Mouse (Mus musculus): ENCODE measurements around the gene Hist2h2aa2. TPM values are rescaled to one million over a fixed set of nuclear protein-coding genes. Genes with fewer than 3 reads are reported as not detected.
A peak's percentile ranks its signal among the peaks of the same experiment; 100 is the strongest.
"Not testable (repeated sequence)": the region's sequence is repeated elsewhere in the genome, so short reads cannot be mapped to it uniquely, and the experiment has no call there.

Hist2h2aa2 gene
- 100 to 1,000 TPM in 6 of 26 experiments, 10 to 100 TPM in 20; 14.6 to 204 (median 42.8) TPM for total RNA-seq (2018; cell fraction: chromatin; rRNA removed)
- total RNA-seq (2018; cell fraction: cytosol; rRNA removed) = 100 to 1,000 TPM; 117 to 488 (median 245) TPM
- 100 to 1,000 TPM in 9 of 26 experiments, 10 to 100 TPM in 16, 1 to 10 TPM in 1; 6.7 to 408 (median 71.5) TPM for total RNA-seq (2018; cell fraction: nucleus; rRNA removed)
- 57.1 to 112 TPM (median 105 TPM) in 3 replicates for polyA plus RNA-seq (2018)

DNA sequence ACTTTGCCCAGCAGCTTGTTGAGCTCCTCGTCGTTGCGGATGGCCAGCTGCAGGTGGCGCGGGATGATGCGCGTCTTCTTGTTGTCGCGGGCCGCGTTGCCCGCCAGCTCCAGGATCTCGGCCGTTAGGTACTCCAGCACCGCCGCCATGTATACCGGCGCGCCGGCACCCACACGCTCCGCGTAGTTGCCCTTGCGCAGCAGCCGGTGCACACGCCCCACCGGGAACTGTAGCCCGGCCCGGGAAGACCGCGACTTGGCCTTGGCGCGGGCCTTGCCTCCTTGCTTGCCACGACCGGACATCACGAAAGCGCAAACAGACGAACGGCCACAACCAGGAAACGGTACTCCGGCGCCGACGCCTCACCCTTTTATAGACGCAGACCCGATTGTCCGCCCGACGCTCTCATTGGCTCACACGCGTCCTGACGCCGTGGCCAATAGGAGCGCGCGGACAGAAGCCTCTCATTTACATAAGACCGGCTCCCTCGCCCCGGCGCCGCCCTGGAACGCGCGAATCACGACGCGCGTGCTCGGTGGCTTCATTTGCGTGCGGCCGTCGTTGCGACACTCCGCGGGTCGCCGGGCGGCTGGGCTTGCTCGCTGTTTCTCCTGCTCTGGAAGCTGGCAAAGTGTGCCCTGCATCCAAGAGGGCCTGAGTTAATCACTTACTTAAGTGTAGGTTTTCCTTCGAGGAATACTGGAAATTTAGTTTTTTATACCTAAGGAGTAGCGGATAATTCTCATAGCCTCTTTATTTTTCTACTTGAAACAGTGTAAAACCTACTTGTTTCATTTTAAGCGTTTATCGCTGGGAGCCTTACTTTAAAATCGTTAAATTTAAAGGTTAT is at the start of gene Hist2h2aa2:
Gene Hist2h2aa2, minus strand, starts transcription at position 328 of the 850 bp plus-strand sequence.
- peak within 1 kb of the TSS; percentile 24; the same call in 1 of the 2 replicates for H3K4me3 ChIP-seq (ENCODE audit: inconsistent target)
- 7% methylated on average over 14 of the region's 85 CpGs for WGBS (ENCODE audit: missing documents)
- not testable (repeated sequence) for H3K36me3 ChIP-seq (ENCODE audit: inconsistent target); H3K79me2 ChIP-seq (ENCODE audit: inconsistent target)
- peak within 1 kb of the TSS; percentile 76 for H3K27ac ChIP-seq

GRCm38 (mm10) chr3:96289201-96289600 is 49.1 kb upstream of the Hist2h2aa2 start:
- 85% methylated on average over 3 of the region's 3 CpGs for WGBS (ENCODE audit: missing documents)
- Histone ChIP-seq H3K79me2 (ENCODE audit: inconsistent target) (peaks cover 47% of the 10 kb centered on the region), H3K36me3 (ENCODE audit: inconsistent target) (peaks cover 59% of the 10 kb centered on the region), H3K4me3 (ENCODE audit: inconsistent target) (no peak overlapping the region), H3K27ac (no peak overlapping the region)

- 95% methylated on average over 8 of the region's 11 CpGs for WGBS (ENCODE audit: missing documents)
- peaks cover 71% of the 10 kb centered on the region for H3K36me3 ChIP-seq (ENCODE audit: inconsistent target)
- H3K27ac ChIP-seq; H3K4me3 ChIP-seq (ENCODE audit: inconsistent target): not testable (repeated sequence)
- H3K79me2 ChIP-seq (ENCODE audit: inconsistent target) = peaks cover 33% of the 10 kb centered on the region
These were observed 47.3 kb upstream of the Hist2h2aa2 start for GRCm38 (mm10) chr3:96287334-96287733.

- no peak overlapping the region for H3K4me3 ChIP-seq (ENCODE audit: inconsistent target)
- peaks cover 5% of the 10 kb centered on the region; the same call in 1 of the 2 replicates for H3K79me2 ChIP-seq (ENCODE audit: inconsistent target)
- H3K36me3 ChIP-seq (ENCODE audit: inconsistent target) = peaks cover 62% of the 10 kb centered on the region
- no peak overlapping the region for H3K27ac ChIP-seq
- WGBS (ENCODE audit: missing documents) = 23% methylated on average over 4 of the region's 4 CpGs
These were observed 44.4 kb upstream of the Hist2h2aa2 start for GRCm38 (mm10) chr3:96284457-96284856.

DNA sequence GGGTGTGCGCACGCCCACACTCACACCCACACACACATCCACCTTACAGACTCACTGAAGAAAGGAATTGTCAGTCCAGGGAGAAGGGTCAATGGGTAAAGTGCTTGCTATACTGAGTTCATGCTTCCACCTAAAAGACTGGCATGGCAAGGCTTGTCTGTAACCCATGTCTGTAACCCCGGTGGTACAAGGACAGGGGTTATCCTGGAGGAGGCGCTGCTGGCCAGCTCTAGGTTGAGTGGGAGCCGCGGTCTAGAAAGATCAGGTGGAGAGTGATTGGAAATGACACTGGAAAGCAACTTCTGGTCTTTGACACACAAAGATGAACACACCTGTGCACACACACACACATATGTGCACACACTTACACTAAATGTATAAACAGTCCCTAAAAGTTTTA is 40.6 kb upstream of the Hist2h2aa2 start:
- 98% methylated on average over 6 of the region's 6 CpGs for WGBS (ENCODE audit: missing documents)
- Histone ChIP-seq H3K4me3 (ENCODE audit: inconsistent target) (no peak overlapping the region), H3K36me3 (ENCODE audit: inconsistent target) (peaks cover 27% of the 10 kb centered on the region), H3K79me2 (ENCODE audit: inconsistent target) (no peaks in the 10 kb centered on the region), H3K27ac (no peak overlapping the region)

GRCm38 (mm10) chr3:96277800-96278624 is 37.9 kb upstream of the Hist2h2aa2 start:
- WGBS (ENCODE audit: missing documents) = 2% methylated on average over 41 of the region's 49 CpGs
- H3K79me2 ChIP-seq (ENCODE audit: inconsistent target) = no peaks in the 10 kb centered on the region
- H3K4me3 ChIP-seq (ENCODE audit: inconsistent target) = peak overlapping the region; percentile 30

DNA sequence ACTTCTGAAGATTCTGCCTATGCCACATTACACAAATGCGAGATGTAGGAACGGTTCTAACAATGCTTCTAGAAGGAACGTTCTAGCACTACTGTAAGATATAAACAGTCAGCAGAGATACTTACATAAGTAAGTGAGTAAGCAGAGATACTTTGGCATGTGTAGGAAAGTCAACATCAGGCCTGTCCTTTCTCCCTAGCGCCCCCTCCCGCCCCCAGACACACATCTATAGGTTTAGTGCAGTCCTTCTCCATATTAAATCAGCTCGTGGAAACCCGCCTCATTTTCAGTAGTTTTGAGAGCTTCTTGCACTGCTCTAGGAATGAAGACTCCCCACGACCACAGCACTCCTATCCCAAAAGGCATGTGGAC is 37.3 kb upstream of the Hist2h2aa2 start:
- no peak overlapping the region; the same call in 1 of the 2 replicates for H3K4me3 ChIP-seq (ENCODE audit: inconsistent target)
- no peaks in the 10 kb centered on the region for H3K79me2 ChIP-seq (ENCODE audit: inconsistent target)
- H3K36me3 ChIP-seq (ENCODE audit: inconsistent target) = no peaks in the 10 kb centered on the region
- 20% methylated on average over 7 of the region's 8 CpGs for WGBS (ENCODE audit: missing documents)
- H3K27ac ChIP-seq = no peak overlapping the region

More at GRCm38 (mm10) chr3:96277800-96278624, 37.9 kb upstream of the Hist2h2aa2 start:
- Histone ChIP-seq H3K36me3 (ENCODE audit: inconsistent target) (peaks cover under 1% of the 10 kb centered on the region; the same call in 1 of the 2 replicates), H3K27ac (peak overlapping the region; percentile 35; the same call in 1 of the 2 replicates)

DNA sequence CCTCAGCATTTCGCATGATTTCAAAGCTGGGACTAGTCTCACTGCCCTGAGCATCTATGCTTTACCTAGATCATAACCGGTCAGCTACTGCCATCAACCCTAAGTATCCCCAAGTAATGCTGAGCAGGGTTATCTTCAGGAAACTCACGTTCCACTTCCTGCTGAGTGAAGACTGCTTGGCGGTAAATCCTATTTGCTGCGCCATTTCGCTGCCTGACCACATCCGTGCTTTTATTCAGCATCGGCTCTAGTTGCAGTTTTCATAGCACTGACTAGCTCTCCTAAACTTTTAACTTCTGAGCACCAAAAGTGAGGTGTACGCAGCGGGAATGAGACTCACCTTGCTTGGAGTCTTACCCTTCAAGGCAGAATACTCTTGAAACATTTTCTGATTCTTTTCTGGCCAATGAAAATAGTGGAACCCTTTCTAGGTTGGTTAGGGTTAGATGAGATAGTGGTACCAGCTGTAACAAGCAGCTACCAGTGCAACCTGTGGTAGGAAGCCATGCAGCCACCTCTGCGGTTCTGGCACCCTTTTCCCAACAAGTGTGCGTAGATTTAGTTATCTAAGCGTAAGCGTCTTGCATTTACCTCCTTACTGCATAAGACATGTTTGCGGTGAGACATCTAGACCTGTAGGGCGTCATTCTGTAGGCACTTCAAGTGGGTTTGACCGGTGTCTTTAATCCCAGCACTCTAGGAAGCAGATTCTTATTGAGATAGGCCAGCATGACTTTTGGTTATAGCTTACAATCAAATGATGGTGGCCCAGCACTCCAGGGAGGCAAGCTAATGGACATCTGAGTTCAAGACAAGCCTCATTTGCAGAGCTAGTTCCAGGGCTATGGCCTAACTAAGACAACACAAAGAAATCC is 33.8 kb upstream of the Hist2h2aa2 start:
- Histone ChIP-seq H3K36me3 (ENCODE audit: inconsistent target) (no peaks in the 10 kb centered on the region), H3K79me2 (ENCODE audit: inconsistent target) (no peaks in the 10 kb centered on the region), H3K4me3 (ENCODE audit: inconsistent target) (no peak overlapping the region), H3K27ac (no peak overlapping the region)
- 45% methylated on average over 17 of the region's 17 CpGs for WGBS (ENCODE audit: missing documents)

DNA sequence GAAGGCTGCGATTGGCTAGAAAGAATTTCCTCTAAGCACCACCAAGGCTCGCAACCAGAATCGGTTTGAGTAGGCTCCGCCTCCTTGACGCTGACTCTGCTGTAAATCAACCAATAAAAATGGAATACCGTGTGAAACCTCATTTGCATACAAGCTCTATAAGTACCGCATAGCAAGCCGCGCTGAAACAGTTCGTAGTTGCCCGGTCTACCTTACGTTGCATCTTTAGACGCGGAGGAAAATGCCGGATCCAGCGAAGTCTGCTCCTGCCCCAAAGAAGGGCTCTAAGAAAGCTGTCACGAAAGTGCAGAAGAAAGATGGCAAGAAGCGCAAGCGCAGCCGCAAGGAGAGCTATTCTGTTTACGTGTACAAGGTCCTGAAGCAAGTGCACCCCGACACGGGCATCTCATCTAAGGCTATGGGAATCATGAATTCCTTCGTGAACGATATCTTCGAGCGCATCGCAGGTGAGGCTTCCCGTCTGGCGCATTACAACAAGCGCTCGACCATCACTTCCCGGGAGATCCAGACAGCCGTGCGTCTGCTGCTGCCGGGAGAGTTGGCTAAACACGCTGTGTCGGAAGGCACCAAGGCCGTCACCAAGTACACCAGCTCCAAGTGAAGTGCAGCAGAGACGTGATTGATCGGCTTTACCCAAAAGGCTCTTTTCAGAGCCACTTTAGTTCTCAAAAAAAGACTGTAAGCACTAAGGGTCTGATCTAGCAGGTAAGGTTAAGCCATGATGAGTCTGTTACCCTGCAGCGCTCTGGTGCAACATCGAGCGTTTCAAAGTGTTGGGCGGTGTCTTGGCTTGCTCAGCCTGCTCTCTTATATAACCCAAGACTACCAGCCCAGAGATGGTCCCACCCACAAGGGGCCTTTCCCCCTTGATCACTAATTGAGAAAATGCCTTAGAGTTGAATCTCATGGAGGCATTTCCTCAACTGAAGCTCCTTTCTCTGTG is 29.7 kb upstream of the Hist2h2aa2 start, which contains the start of gene Hist2h2bb:
Gene Hist2h2bb, plus strand, starts transcription at position 242 of the 964 bp plus-strand sequence.
- no peaks in the 10 kb centered on the region for H3K36me3 ChIP-seq (ENCODE audit: inconsistent target)
- 2% methylated on average over 42 of the region's 45 CpGs for WGBS (ENCODE audit: missing documents)
- peak within 1 kb of the TSS; percentile 92 for H3K27ac ChIP-seq
- H3K79me2 ChIP-seq (ENCODE audit: inconsistent target) = no peaks in the 10 kb centered on the region; the same call in 1 of the 2 replicates
- peak within 1 kb of the TSS; percentile 44 for H3K4me3 ChIP-seq (ENCODE audit: inconsistent target)

GRCm38 (mm10) chr3:96268776-96269378 is 28.8 kb upstream of the Hist2h2aa2 start:
- H3K36me3 ChIP-seq (ENCODE audit: inconsistent target); H3K79me2 ChIP-seq (ENCODE audit: inconsistent target): not testable (repeated sequence)
- H3K27ac ChIP-seq = peak overlapping the region; percentile 92
- WGBS (ENCODE audit: missing documents) = 0% methylated on average over 7 of the region's 44 CpGs
- peak overlapping the region; percentile 44 for H3K4me3 ChIP-seq (ENCODE audit: inconsistent target)

GRCm38 (mm10) chr3:96268051-96268775 is 28.1 kb upstream of the Hist2h2aa2 start, which contains the start of gene Hist2h3b:
Gene Hist2h3b (plus strand): TSS chr3:96268654.
- Histone ChIP-seq H3K4me3 (ENCODE audit: inconsistent target) (peak within 1 kb of the TSS; percentile 44), H3K27ac (peak within 1 kb of the TSS; percentile 92), H3K36me3 (ENCODE audit: inconsistent target) (no peaks in the 10 kb centered on the region), H3K79me2 (ENCODE audit: inconsistent target) (no peaks in the 10 kb centered on the region; the same call in 1 of the 2 replicates)
- 23% methylated on average over 22 of the region's 30 CpGs for WGBS (ENCODE audit: missing documents)

DNA sequence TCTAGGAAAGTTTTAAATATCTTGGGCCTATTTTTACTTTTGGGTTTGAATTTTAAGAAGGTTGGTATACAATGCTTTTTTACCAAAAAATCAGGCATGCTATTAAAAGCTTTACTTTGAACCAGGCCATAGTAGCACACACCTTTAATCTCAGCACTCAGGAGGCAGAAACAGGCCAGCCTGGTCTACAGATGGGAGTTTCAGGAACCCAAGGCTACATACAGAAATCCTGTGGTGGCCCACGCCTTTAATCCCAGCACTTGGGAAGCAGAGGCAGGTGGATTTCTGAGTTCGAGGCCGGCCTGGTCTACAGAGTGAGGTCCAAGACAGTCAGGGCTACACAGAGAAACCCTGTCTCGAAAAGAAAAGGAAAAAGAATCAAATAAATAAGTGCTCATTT is 27.5 kb upstream of the Hist2h2aa2 start:
- H3K79me2 ChIP-seq (ENCODE audit: inconsistent target) = no peaks in the 10 kb centered on the region; the same call in 1 of the 2 replicates
- no peak overlapping the region for H3K4me3 ChIP-seq (ENCODE audit: inconsistent target)
- WGBS (ENCODE audit: missing documents) = 72% methylated on average over 4 of the region's 4 CpGs
- no peaks in the 10 kb centered on the region for H3K36me3 ChIP-seq (ENCODE audit: inconsistent target)
- peak overlapping the region; percentile 88 for H3K27ac ChIP-seq

Data from macrophage (primary cell).